Mouse (Mus musculus): Measurements from ENCODE around the gene Elovl6. TPM values are rescaled to one million over a fixed set of nuclear protein-coding genes. Genes with fewer than 3 reads are reported as not detected.

Elovl6 gene
- polyA plus RNA-seq, 1 experiment from 2014 or later, result 6.4 TPM

DNA sequence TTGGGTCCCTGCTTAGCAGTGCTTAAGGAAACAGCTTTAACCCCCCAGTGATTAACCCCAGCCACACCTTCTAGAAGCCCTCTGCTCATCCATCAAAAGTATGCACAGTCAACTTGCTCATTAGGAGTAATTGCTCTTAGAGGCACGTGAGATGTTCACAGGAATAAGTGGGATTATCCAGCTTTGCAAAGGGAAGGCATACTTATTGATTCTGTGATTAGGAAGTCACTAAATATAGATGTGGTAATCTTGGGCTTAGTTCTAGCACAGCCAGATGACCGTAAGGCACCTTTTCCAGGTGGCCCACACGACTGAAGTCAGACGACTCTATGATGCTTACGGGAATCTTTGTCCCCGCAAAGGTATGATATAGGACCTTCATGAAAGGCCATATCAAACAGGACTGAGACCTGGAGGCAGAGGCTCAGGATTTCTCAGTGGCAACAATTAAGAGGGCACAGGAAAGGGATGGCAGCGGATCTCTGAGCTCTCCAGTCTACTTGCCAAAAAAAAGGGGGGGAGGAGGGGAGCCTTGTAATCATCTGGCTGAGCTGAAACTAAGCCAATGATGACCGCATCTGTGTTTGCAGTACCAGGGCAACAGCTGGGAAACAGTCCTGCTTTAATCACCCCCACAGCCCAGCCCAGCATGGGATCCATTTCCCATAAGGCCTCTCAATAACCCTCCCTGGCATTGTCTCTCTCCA lies 117.6 kb downstream of the Elovl6 start:
- Histone ChIP-seq H3K36me3 (no peaks in the 10 kb centered on the region), H3K9me3 (replicated peaks) (no peaks in the 10 kb centered on the region), H3K27me3 (no peaks in the 10 kb centered on the region), H3K4me1 (replicated peaks) (peaks cover 10% of the 10 kb centered on the region), H3K4me3 (no peak overlapping the region), H3K4me2 (no peak overlapping the region), H3K9ac (no peak overlapping the region), H3K27ac (no peak overlapping the region)
- WGBS, result 66% methylated on average over 8 of the region's 8 CpGs
- no peak for ATAC-seq (replicated peaks; ENCODE audit: insufficient number of reproducible peaks, insufficient read depth, low FRiP score, low read depth)

DNA sequence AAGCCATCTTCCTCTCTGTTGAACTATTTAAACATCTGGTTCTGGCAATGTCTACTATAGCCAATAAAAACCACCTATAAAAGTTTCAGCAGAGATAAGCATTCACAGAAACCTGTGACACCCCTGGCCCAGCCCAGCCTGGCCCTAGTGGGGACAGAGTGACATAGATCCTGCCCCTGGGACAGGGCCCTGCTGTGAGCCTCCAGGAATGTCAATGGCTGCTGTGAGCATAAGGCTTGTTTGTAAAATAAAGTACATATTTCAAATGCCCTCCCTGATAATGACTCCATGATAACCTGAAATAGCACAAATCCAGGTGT lies 118.1 kb downstream of the Elovl6 start:
- Histone ChIP-seq H3K4me2 (no peak overlapping the region), H3K27ac (no peak overlapping the region), H3K4me3 (no peak overlapping the region), H3K27me3 (no peaks in the 10 kb centered on the region), H3K9me3 (replicated peaks) (no peaks in the 10 kb centered on the region), H3K36me3 (no peaks in the 10 kb centered on the region), H3K4me1 (replicated peaks) (peaks cover 10% of the 10 kb centered on the region), H3K9ac (no peak overlapping the region)
- ATAC-seq (replicated peaks; ENCODE audit: insufficient number of reproducible peaks, insufficient read depth, low FRiP score, low read depth), result no peak

DNA sequence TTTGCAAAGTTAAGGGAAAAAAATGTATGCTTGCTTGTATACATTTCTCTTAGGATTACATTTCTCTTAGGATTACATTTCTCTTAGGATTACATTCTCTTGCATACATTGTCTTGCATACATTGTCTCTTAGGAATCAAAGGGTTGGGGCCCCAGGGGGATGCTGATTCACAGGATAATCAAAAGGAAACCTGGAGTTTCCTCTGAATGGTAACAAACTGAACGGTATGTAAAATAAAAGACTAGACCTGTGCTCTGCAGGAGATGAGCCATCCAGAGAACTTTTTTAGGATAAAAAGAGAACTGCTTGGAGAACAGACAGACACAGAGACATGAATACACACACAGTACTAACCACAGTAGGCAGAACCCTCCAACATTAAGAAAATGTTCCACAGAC lies 118.8 kb downstream of the Elovl6 start:
- no peak for ATAC-seq (replicated peaks; ENCODE audit: insufficient number of reproducible peaks, insufficient read depth, low FRiP score, low read depth)
- H3K4me3 ChIP-seq, result no peak overlapping the region
- WGBS, result 45% methylated on average over 1 of the region's 1 CpGs

DNA sequence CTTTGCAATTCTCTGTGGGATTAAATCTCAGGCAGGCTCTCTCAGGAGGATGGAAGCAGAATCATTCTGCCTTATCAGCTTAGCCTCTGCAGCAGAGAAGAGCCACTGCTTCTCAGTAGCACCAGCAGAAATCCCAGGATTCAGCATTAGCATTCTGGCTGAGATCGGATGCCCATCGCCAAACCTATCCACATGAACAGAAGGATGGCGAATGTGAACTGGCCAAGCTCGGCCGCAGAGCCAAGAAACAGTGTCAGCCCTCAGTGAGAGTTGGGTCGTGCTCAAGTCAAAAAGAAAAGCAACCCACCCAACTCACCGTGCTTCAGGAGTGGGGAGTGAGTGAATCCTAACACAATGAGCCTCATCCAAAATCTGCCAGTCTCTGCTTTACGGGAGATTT lies 119.6 kb downstream of the Elovl6 start:
- no peaks in the 10 kb centered on the region for H3K9me3 ChIP-seq (replicated peaks)
- no peak for ATAC-seq (replicated peaks; ENCODE audit: insufficient number of reproducible peaks, insufficient read depth, low FRiP score, low read depth)
- no peak overlapping the region for H3K27ac ChIP-seq
- H3K4me3 ChIP-seq, result no peak overlapping the region
- WGBS, result 85% methylated on average over 8 of the region's 8 CpGs
- no peaks in the 10 kb centered on the region for H3K27me3 ChIP-seq
- H3K4me2 ChIP-seq, result no peak overlapping the region
- peaks cover 6% of the 10 kb centered on the region for H3K4me1 ChIP-seq (replicated peaks)
- H3K9ac ChIP-seq, result no peak overlapping the region
- no peaks in the 10 kb centered on the region for H3K36me3 ChIP-seq

More for the DNA sequence above, 118.8 kb downstream of the Elovl6 start:
- H3K9me3 ChIP-seq (replicated peaks), result no peaks in the 10 kb centered on the region
- no peaks in the 10 kb centered on the region for H3K36me3 ChIP-seq
- no peaks in the 10 kb centered on the region for H3K27me3 ChIP-seq
- no peak overlapping the region for H3K27ac ChIP-seq
- peaks cover 6% of the 10 kb centered on the region for H3K4me1 ChIP-seq (replicated peaks)
- no peak overlapping the region for H3K9ac ChIP-seq
- H3K4me2 ChIP-seq, result no peak overlapping the region

DNA sequence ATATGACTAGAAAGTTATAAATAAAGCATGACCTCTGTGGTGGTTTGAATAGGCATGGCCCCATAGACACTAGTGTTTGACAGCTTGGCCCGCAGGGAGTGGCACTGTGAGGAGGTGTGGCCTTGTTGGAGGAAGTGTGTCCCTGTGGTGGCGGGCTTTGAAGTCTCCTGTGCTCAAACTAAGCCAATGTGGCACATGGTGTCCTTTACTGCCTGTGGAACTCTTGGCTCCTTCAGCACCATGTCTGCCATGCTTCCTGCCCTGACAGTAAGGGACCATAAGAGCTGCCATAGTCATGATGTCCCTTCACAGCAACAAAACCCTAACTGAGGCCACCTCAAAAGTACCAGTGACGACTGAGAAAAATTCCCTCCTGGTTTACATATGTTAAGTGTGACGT lies 120.3 kb downstream of the Elovl6 start:
- H3K27me3 ChIP-seq, result no peaks in the 10 kb centered on the region
- H3K36me3 ChIP-seq, result no peaks in the 10 kb centered on the region
- H3K9ac ChIP-seq, result no peak overlapping the region
- H3K27ac ChIP-seq, result no peak overlapping the region
- peaks cover 6% of the 10 kb centered on the region for H3K4me1 ChIP-seq (replicated peaks)
- H3K9me3 ChIP-seq (replicated peaks), result no peaks in the 10 kb centered on the region
- 82% methylated on average over 4 of the region's 4 CpGs for WGBS
- no peak for ATAC-seq (replicated peaks; ENCODE audit: insufficient number of reproducible peaks, insufficient read depth, low FRiP score, low read depth)
- no peak overlapping the region for H3K4me3 ChIP-seq
- no peak overlapping the region for H3K4me2 ChIP-seq

DNA sequence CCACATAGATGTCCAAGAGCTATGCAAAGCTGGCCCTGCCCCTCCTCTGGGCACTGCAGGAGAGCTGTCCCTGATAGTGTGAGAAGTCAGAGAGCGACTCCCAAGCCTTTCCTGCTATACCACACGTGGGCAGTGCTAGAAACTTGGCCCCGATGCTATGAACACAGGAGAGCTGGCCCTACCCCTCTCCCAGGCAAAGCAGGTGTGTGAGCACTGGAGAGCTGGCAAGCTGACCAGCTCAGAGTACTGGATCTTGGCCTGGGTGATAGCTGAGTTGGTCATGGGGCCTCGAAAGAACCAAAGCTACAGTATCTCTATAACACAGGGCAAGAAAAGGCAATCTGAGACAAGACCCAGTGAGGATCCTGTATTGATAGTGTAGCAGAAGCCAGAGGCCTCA lies 124.4 kb downstream of the Elovl6 start:
- WGBS, result 50% methylated on average over 4 of the region's 4 CpGs
- no peak overlapping the region for H3K27ac ChIP-seq
- no peaks in the 10 kb centered on the region for H3K4me1 ChIP-seq (replicated peaks)
- ATAC-seq (replicated peaks; ENCODE audit: insufficient number of reproducible peaks, insufficient read depth, low FRiP score, low read depth), result no peak
- H3K27me3 ChIP-seq, result no peaks in the 10 kb centered on the region
- H3K9me3 ChIP-seq (replicated peaks), result no peaks in the 10 kb centered on the region
- H3K4me2 ChIP-seq, result no peak overlapping the region
- H3K4me3 ChIP-seq, result no peak overlapping the region
- H3K36me3 ChIP-seq, result no peaks in the 10 kb centered on the region
- H3K9ac ChIP-seq, result no peak overlapping the region

DNA sequence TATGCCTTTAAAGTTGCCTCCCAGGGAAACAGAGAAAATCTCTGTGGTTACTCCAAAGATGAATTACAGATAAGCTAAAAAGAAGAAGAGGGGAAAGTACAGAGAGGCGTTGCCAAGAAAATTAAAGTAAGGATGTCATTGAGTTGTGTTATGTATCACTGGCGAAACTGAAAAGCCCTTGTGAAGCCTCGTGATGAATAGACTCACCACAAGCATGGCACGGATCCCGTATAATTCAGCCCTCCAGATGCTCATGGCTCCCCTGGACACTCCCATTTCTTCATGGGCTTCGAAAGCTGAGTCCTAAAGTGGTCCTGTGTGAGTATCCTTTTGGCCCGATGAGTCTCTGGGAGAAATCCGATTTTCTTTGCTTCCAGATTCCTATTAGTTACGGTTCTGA lies 125.1 kb downstream of the Elovl6 start:
- Histone ChIP-seq H3K27me3 (no peaks in the 10 kb centered on the region), H3K4me3 (no peak overlapping the region), H3K27ac (no peak overlapping the region), H3K9me3 (replicated peaks) (no peaks in the 10 kb centered on the region), H3K36me3 (no peaks in the 10 kb centered on the region), H3K4me2 (no peak overlapping the region), H3K4me1 (replicated peaks) (no peaks in the 10 kb centered on the region), H3K9ac (no peak overlapping the region)
- ATAC-seq (replicated peaks; ENCODE audit: insufficient number of reproducible peaks, insufficient read depth, low FRiP score, low read depth), result no peak
- WGBS, result 83% methylated on average over 9 of the region's 9 CpGs

DNA sequence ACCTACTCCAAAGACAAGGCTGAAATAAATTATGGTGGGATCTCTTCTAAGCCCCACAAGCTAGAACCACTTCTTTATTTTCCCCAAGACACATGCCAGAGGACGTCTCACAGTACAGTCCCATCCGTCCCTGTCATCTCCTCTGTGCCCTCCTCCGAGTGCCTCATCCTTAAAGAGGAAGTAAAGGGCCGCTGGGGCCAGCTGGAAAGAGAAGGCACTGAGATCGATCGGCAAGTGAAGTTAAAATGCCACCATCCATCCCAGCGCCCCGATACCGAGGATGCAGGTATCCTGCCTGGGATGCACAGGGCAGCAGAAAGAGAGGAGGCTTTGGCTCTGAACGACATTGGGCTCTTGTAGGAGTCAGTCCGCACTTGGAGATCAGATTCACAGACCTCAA lies 125.6 kb downstream of the Elovl6 start:
- H3K4me1 ChIP-seq (replicated peaks), result no peaks in the 10 kb centered on the region
- no peak for ATAC-seq (replicated peaks; ENCODE audit: insufficient number of reproducible peaks, insufficient read depth, low FRiP score, low read depth)
- H3K27me3 ChIP-seq, result no peaks in the 10 kb centered on the region
- WGBS, result 81% methylated on average over 11 of the region's 11 CpGs
- H3K27ac ChIP-seq, result no peak overlapping the region
- no peak overlapping the region for H3K4me2 ChIP-seq
- H3K4me3 ChIP-seq, result no peak overlapping the region
- no peaks in the 10 kb centered on the region for H3K36me3 ChIP-seq
- no peaks in the 10 kb centered on the region for H3K9me3 ChIP-seq (replicated peaks)
- H3K9ac ChIP-seq, result no peak overlapping the region

DNA sequence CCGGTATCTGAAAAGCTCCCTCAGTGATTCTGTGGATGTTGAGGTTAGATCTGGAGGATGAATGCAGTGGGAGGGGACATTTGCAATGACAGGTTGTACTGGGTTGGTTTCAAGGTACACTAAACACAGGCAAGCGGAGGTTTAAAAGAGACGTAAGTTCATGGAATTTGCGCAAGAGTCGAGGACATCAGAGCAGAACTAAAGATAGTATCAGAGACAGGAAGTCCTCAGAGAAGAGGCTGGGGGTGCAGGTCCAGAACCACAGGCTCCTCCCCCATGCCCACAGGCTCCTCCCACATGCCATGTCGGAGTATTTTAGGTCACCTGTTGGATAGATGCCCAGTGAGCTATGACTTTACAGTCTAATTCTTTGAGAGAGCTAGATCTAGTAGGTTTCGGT lies 126.6 kb downstream of the Elovl6 start:
- WGBS, result 77% methylated on average over 7 of the region's 7 CpGs
- Histone ChIP-seq H3K9ac (no peak overlapping the region), H3K27ac (no peak overlapping the region), H3K4me3 (no peak overlapping the region), H3K4me1 (replicated peaks) (no peaks in the 10 kb centered on the region), H3K9me3 (replicated peaks) (no peaks in the 10 kb centered on the region), H3K4me2 (no peak overlapping the region), H3K36me3 (no peaks in the 10 kb centered on the region), H3K27me3 (no peaks in the 10 kb centered on the region)
- no peak for ATAC-seq (replicated peaks; ENCODE audit: insufficient number of reproducible peaks, insufficient read depth, low FRiP score, low read depth)

DNA sequence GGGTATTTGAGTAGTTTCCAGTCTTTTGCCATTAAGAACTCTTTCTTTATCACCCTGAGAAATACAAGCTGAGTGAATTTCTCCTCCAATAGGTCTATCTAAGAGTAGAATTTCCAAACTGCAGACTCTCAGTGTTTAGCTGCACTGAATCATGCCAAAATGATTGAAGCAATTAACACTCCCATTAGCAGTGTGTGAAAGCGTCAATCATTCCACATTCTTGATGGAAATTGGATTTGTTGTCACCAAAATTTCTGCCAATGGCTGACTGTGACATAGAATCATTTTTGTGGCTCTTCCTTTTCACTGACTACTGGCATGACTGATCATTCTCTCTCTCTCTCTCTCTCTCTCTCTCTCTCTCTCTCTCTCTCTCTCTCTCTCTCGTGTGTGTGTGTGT lies 131.8 kb downstream of the Elovl6 start:
- Histone ChIP-seq H3K27ac (no peak overlapping the region), H3K9me3 (replicated peaks) (no peaks in the 10 kb centered on the region), H3K36me3 (no peaks in the 10 kb centered on the region), H3K4me3 (no peak overlapping the region), H3K4me2 (no peak overlapping the region), H3K4me1 (replicated peaks) (no peaks in the 10 kb centered on the region), H3K27me3 (no peaks in the 10 kb centered on the region), H3K9ac (no peak overlapping the region)
- no peak for ATAC-seq (replicated peaks; ENCODE audit: insufficient number of reproducible peaks, insufficient read depth, low FRiP score, low read depth)
- 54% methylated on average over 2 of the region's 2 CpGs for WGBS

DNA sequence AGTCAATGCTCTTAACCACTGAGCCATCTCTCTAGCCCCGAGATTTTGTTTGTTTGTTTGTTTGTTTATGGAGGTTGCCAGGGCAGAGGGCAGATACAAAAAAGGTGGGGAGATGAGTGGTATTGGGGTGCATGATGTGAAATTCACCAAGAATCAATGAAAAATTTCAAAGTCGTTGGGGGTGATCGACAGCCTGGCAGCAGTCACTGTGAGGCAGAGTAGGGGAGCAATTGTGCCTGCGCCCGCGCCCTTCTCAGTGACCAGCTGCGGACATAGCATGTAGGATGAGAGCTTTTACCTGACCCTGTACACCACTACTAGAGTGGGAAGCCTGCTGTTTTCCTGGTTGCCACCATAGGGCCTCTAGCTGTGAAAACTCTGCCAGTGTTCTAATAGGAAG lies 143.8 kb downstream of the Elovl6 start:
- Histone ChIP-seq H3K4me3 (no peak overlapping the region), H3K9ac (no peak overlapping the region), H3K4me2 (no peak overlapping the region), H3K27ac (no peak overlapping the region), H3K36me3 (no peaks in the 10 kb centered on the region), H3K4me1 (replicated peaks) (no peaks in the 10 kb centered on the region), H3K9me3 (replicated peaks) (no peaks in the 10 kb centered on the region), H3K27me3 (no peaks in the 10 kb centered on the region)
- WGBS, result 82% methylated on average over 7 of the region's 7 CpGs
- ATAC-seq (replicated peaks; ENCODE audit: insufficient number of reproducible peaks, insufficient read depth, low FRiP score, low read depth), result no peak

DNA sequence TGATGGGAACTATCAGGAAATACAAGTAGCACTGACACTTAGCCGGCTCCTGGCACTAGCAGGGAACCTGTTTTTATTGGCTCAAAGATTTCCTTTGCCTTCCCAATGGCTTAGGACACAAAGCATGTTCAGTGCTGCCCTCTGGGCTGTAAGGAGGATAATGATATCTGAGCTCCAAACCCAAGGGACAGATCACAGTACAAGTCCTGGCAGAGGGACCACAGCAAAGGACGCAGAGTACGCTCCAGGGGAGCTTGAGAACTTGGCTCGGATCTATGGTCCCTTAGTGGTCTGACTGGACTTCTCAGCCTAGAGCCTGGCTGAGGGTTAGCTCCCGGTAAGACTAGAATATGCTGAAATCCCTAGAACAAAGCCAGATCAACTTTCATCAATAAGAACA lies 148.1 kb downstream of the Elovl6 start:
- Histone ChIP-seq H3K27ac (no peak overlapping the region), H3K4me2 (no peak overlapping the region), H3K4me1 (replicated peaks) (no peaks in the 10 kb centered on the region), H3K27me3 (no peaks in the 10 kb centered on the region), H3K9ac (no peak overlapping the region), H3K9me3 (replicated peaks) (no peaks in the 10 kb centered on the region), H3K36me3 (no peaks in the 10 kb centered on the region), H3K4me3 (no peak overlapping the region)
- 56% methylated on average over 5 of the region's 5 CpGs for WGBS
- ATAC-seq (replicated peaks; ENCODE audit: insufficient number of reproducible peaks, insufficient read depth, low FRiP score, low read depth), result no peak

All from heart, embryonic 15.5 days (tissue).